Mouse (Mus musculus) heart, postnatal 0 days (tissue): ENCODE measurements around the gene H2-Q10.
"Not testable (repeated sequence)": the region's sequence is repeated elsewhere in the genome, so short reads cannot be mapped to it uniquely, and the experiment has no call there.

Experiments
- CTCF ChIP-seq: IDR thresholded peaks from 2 replicates; pipeline ENCODE4 v1.5.1; 2016; ENCODE audit warnings: antibody characterized with exemption, control low read depth, low read depth
- EP300 ChIP-seq: IDR thresholded peaks from 2 replicates; pipeline ENCODE4 v1.6.1; 2016; ENCODE audit warnings: antibody characterized with exemption, low read depth

GRCm38 (mm10) chr17:35468936-35469335, 953 bp upstream of the H2-Q10 start:
- not testable (repeated sequence) for TF ChIP-seq CTCF, EP300
